Mouse (Mus musculus) spleen, embryonic (tissue): ENCODE measurements at regions not wholly inside any gene's neighbourhood (a gene's known extent, or its start where the extent isn't known, plus 50 kb on each side); places are given as distances from the start of the nearest gene placed in this dataset.

Experiments
- CTCF ChIA-PET: fragments of 350-600 bp; sonication (Branson Sonifier 250); formaldehyde crosslinking; loops from one replicate; lab custom pipeline; 2022; lab: Charles Lee

DNA sequence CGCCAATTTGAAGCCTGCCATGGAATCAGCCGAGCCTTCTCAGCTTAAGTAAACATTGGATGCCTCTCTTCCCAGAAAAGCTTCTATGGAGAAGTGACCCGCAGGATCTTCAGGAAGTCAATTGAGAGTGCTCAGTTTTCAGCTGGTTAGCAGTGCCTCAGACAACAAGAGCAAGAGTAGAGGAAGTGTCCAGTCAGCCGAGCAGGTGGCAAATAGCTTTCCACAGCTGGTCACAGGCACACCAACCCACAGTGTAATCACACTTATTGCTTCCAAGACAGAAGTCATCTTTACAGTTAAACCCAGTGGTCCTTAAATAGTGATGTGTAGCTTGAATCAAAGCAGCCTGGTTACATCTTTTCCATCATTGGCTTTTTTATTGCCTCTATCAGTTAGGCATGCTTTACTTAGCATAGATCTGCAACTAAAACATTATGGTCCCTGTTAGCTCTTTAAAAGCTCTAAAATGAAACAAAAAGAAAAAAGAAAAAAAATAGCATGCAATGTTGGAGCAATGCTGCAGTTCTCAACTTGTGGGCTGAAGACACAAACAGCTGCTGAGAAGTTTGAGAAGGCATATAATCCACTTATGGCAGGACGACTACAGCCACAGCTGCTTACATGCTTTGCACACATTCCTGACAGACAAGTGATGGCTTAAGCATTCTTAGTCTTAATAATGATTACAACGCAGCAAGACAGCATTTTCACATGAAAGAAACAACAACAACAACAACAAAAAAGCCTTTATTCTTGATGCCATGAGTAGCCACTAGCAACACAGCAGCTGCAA lies 444.5 kb downstream of the Tmem135 start:
- CTCF ChIA-PET, result no interaction called here

DNA sequence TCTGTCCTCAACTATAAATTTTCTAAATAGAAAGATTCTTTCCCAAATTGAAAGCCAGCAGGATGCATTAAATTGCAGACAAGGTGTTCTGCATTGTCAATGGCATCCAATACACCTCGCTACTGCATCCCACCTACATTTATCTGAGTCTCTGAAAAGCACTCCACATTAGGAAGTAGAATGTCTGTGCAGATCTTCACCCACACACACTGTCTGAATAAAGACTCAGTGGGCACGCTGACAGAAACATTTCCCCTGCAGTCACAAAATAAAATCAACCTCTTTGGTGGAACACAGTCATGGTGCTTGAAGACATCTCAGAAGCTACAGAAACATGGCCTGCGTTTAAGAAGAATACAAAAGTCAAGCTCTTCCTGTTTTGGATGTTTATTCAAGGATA lies 449.0 kb downstream of the Tmem135 start:
- CTCF ChIA-PET, result no interaction called here

DNA sequence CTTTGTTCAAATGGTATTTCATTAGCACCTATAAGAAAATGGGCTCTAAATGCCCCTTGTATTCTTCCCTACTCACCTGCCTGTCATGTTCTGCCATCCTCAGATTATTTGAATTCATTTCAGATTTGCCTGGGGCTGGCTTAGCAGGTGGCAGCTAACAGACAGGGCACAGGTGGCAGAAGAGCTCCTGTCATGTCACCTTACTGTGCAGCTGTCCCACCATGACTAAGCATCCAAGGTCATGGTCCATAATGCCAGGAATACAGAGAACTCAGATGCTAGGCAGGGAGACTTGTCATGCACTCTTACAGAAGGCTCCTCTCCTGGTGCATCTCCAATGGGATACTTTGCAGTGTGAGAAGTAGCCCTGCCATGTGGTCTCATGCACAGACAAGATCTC lies 458.7 kb downstream of the Tmem135 start:
- CTCF ChIA-PET, result no interaction called here

GRCm38 (mm10) chr7:88944936-88945335 lies 459.1 kb downstream of the Tmem135 start:
- CTCF ChIA-PET, result no interaction called here

DNA sequence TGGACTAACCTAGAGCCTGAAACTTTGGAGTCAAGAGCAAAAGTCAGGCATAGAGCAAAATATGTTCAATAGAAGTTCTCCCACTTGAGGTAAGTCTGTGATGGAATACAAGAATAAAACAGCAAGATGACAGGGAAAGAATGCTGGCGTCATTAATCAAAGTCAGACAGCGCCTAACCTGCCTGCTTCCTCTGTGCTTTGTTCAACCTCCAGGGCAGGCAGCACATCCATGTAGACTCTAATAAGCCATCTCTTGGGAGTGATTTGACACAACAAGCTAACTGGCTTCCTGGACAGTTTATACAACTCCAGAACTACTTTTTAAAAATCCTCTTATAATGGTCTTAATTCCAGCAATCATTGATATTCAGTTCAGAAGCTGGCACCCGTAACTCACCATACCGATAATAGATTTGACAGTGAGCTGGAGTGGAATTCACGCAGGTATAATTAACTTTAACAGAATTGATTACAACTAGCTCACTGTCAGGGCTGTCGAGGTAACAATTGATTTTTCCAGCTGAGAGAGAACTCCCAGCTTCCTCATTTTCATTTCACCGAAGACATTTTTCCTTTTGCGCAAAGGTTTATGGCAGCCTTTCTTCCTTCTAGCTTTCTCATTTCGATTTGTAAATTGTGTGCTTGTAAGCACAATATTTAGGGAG lies 462.6 kb downstream of the Tmem135 start:
- CTCF ChIA-PET, result no interaction called here

GRCm38 (mm10) chr7:88940196-88940595 lies 463.8 kb downstream of the Tmem135 start:
- CTCF ChIA-PET, result no interaction called here

DNA sequence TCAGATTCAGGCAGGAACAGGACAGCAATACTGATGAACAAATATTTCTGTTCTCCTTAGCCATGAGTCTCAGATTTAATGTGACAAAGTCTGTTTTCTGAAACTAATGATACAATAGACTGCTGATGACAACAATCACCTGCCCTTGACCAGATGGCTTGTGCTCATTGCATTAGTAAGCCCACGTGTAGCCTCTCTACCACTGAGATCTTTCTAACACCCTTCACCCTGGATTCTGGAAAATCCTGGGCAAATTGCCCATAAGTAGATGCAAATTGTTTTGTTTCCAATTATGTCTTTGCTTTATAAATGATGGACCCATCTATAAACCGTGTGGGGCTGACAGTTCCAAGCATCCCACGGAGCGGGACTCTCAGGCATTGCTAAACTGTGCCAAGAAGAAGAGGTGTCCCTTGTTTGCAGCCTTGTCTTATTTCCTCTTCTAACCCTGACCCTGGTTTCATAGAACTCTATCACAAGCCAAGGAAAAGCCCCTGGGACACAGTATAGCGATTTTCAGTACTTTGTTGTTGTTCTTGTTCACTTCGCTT lies 475.7 kb downstream of the Tmem135 start:
- CTCF ChIA-PET, result no interaction called here
